Mouse (Mus musculus) adrenal gland, postnatal 0 days (tissue): ENCODE results near the gene Cfap99. TPM values are rescaled to one million over a fixed set of nuclear protein-coding genes. Genes with fewer than 3 reads are reported as not detected.

Experiments
- polyA plus RNA-seq: library from polyadenylated mRNA; unstranded; fragments of >200 nt; fragmentation: Nextera tagmentation; extraction: Ambion mirVana; gene quantifications from 2 replicates; pipeline ENCODE4 v1.2.1, GENCODE M21; 2015

The Cfap99 gene
- polyA plus RNA-seq = 0.06 TPM in 1 of 2 replicates, not detected in the other

GRCm38 (mm10) chr5:34288154-34288716, at the start of gene Cfap99, which contains the start of gene Zfyve28:
TSS of gene Cfap99 (plus strand) at chr5:34288600.
TSS of gene Zfyve28 (minus strand) at chr5:34288449.

GRCm38 (mm10) chr5:34336097-34336774, 47.8 kb downstream of the Cfap99 start, which contains the start of gene Rnf4:
TSS of gene Rnf4 (plus strand) at chr5:34336289.

GRCm38 (mm10) chr5:34369341-34370021, 81.1 kb downstream of the Cfap99 start, which contains the start of gene Fam193a:
TSS of gene Fam193a (plus strand) at chr5:34369933.

Other genes with a start within 250 kb of the Cfap99 start
- 0.91 and 1.1 TPM in 2 replicates for gene Poln, start 119.2 kb upstream of the Cfap99 start, polyA plus RNA-seq
- gene Haus3, start 119.1 kb upstream of the Cfap99 start, polyA plus RNA-seq = 25.8 and 28.4 TPM in 2 replicates
- gene Mxd4, start 100.9 kb upstream of the Cfap99 start, polyA plus RNA-seq = 39.5 and 45.9 TPM in 2 replicates
- gene Zfyve28, start 151 bp upstream of the Cfap99 start, polyA plus RNA-seq = 0.77 and 2.0 TPM in 2 replicates
- gene Rnf4, start 47.7 kb downstream of the Cfap99 start, polyA plus RNA-seq = 64.1 and 88.0 TPM in 2 replicates
- gene Fam193a, start 81.3 kb downstream of the Cfap99 start, polyA plus RNA-seq = 4.9 and 5.6 TPM in 2 replicates
- gene Tnip2, start 225.4 kb downstream of the Cfap99 start, polyA plus RNA-seq = 15.2 and 21.9 TPM in 2 replicates
- gene Sh3bp2, start 237.2 kb downstream of the Cfap99 start, polyA plus RNA-seq = 10.6 and 12.1 TPM in 2 replicates